Mouse (Mus musculus): ENCODE data around the gene Phf20.

DNA sequence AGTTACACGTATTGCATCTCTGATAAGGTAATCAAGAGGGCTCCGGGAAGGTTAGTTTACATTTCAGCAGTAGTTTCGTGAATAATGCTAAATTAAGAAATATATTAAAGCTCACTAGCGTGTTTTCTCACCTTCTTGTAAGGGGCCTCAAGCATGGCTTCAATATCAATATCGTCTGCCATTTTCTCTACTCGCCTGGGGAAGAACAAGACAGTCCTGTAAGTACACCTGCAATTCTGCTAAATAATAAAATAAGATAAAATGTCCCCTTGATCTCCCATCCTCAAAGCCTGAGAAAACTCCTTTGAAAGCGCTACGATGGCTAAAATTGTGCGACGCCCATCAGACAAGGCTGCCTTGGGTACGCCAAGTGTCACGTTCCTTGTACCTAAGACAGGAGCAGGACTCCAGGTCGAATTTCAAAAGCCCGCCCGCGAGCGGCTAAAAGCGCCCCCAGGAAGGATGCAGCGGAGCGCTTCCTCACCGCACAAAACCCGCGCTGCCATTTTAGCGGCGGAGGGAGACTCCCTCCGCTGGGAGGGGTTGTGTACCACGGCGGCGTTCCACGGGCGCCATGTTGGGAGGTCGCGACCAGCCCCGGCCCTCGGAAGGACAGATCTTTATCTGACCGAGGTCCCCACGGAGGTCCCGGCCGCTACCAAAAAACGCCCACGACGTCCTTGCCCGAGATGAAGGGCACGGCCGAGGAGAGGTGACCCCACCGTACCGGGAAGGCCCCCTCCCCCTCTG lies 17.0 kb upstream of the Phf20 start:
- TF ChIP-seq CHD2 (IDR thresholded peaks at IDR 0.05; ENCODE audit: low read depth, low read length) (no peak), MAFK (IDR thresholded peaks at IDR 0.05; ENCODE audit: insufficient read depth, low read depth, low read length) (no peak), ZNF384 (IDR thresholded peaks at IDR 0.05; ENCODE audit: low read depth, low read length) (no peak), HCFC1 (IDR thresholded peaks at IDR 0.05; ENCODE audit: borderline replicate concordance, insufficient read depth, low read length) (peak; percentile 8; the same call in 1 of the 2 replicates)

Measured in ES-E14 (cell line).